Mouse (Mus musculus) spleen, adult 12 weeks (tissue): ENCODE results near the gene Tnfsf15.

Source experiments
- DNase-seq: peaks from one replicate; pipeline ENCODE4 v3.0.0; 2022; ENCODE audit warnings: low spot score

Gene Tnfsf15

DNA sequence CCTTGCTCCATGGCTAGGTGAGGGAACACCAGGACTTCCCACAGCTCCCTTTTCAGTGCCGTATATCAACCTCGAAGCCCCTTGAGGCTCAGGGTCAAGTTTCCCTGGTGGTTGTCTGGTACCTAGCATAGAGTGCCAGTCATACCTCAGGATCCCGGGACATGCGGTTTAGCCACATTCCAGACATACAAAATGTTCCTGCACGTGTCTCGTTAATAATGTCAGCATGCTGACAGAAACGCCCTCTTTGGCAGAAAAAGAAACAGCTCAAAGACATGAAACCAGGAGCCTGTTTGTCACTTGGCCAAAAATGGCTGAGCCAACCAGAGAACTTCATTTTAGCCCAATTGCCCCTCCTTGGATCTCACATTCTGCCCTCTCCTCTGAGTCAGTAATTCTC is 2.8 kb downstream of the Tnfsf15 start:
- DNase-seq: no peak

DNA sequence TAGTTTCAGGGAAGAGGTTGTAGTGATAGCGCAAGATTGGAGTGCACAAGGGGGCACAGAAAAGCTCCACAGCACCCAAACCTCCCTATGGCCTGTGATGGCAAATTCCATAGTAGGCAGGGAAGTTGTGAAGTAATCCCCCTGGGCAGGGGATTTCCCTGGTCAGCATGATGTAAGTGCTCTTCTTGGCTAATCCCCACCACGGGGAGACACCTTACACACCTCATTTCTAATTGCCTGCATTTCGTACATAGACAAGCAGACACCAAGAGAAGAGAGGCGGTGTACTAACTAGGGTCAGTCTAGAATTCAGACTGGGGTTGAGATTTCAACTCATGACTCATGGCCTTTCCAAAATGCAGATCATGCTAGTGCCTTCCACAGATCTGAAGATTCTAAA is 4.2 kb downstream of the Tnfsf15 start:
- no peak for DNase-seq

DNA sequence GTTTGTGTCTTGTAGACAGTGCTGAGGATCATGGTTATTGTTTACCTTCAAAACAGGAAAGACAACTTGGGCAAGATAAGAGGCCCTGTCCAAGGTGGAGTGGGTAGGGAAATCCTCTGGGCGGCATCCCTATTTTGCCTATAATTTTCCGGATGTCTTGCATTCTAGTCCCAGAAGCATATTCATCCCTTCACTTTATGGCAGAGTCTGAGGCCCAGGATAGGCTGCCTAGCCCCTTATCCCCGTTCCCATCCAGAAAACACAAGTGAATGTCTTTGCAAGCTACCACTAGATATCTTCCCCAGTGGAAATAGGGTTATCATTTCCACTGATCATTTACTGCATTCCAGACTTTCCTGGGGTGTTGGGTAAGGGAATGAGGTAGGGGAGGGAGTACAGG is 4.9 kb downstream of the Tnfsf15 start:
- no peak for DNase-seq

DNA sequence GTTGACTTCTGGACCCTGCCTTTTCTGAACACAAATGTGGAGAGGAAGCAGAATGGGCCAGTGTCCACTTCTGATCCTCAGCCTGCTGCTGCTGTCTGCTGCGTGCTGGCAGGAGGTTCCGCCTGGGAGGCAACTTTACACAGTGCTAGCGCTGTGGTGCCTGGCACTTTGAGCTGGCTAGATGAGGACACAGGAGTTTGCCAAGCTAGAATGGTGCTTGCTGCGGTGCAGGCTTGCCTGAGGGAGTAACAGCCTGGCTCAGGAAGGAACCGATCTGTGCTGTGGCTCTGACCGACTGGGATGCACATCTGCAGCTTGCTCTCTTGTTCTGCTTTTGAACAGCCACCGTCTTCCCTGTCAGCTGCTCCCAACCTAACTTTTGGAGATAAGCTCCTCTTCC is 5.4 kb downstream of the Tnfsf15 start:
- no peak for DNase-seq

DNA sequence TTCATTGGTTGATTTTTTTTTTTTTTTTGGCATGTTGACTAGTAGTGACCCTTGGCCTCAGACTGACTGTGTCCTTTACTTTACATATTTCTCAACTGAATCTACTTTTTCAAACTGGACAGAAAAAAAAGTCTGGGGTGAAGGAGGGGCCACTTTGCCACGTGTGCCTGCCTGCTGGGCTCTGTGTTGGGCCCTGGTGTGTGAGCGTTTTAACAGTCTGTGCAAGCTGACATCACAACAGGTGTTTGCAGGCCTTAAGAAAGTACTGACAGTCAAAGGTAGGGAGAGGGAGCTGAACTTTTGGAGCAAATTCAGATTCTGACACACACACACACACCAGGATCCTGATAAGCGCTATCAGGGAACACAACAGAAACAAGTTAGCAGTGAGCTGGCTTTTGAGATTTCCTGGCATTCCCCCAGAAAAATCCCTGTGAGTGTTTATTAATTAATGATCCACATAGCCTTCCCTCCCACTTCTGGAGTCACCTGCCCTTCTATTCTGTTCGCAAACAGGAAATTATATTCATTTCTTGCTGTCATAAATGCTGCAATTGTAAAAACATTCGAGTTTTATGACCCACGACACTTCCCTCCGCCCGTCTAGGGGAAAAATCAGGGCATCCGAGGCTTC is 6.4 kb downstream of the Tnfsf15 start:
- no peak for DNase-seq

DNA sequence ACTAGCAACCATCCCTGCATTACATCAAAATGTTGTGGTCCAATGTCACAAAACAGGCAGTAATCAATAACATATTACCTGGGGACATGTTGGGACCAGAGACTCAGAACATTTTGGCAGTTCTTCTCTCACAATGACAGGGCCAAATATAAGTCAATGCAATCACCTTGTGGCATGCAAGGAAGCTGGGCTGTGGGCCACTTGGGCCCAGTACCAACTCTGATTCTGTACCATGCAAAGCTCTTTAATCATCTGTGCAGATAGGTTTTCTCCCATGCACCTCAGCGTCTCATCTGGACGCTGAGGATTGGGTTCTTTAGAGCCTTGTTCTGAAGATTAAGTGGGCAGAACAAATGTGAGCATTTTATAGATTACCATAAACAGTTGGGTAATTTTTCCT is 13.6 kb downstream of the Tnfsf15 start:
- DNase-seq: no peak

DNA sequence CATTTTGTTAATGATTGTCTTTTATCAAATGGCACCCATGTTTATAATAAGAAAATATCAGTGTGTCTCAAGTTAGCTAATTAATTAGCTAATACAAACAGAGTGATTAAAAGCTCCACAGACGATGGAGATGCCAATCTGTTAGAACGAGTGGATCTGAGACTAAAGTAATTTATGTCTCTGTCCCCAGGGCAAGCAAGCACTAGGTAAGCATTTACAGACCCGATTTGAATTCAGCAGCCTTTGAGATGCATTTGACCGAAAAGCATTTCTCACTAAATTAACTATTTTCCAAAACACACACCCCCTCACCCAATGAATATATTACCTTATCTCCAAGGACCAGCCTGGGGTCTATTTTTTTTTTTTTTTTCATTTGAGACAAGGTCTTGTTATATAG is 18.2 kb downstream of the Tnfsf15 start:
- no peak for DNase-seq

DNA sequence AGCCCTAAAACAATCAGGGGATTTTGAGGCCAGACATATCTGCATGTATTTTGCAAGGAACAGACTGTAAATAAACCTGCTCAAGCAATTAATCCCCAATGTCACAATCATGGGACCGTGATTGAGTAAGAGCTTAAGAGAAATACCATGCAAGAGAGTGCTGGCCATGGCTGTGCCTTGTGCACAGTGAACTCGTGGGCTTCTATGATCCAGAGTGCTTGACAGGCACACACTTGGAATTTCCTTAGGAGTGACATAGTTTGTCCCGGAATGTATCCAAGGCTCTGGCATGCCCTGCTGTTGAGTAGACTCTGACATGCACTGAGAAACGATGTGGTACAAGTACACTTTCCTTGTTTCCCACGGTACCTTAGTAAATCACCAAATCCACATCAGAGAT is 18.9 kb downstream of the Tnfsf15 start:
- DNase-seq: no peak

DNA sequence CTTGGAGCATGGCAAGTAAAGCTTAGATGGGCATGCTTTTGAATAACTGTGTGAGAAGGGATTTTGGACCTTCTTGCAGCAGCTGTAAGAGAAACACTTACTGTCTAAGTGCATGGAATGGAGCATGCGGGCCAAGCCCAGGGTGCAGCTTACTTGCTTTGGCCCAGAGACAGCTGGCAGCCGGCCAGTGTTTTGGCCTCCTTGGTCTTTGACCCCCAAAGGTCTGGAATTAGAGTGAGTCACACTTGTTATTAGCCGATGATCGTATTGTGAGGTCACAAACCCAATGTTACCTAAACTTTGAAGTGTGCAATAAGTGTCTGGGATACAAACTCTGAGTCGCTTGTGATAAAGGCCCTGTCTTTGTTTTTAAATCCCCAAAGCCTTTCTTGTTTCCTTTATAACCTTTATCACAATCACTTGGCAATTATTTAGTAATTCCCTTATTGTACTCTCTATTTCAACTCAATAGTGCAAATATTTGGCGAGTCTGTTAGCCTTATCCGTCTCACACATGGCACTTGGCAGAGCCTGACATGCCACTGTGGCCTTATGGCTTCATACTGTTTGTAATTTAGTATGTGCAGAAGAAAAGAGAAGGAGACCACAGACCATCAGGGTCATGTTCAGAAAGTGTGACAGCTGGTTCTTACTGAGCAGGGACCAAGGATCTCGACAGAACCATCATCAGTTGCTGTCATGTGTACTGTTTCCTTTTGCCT is 26.8 kb downstream of the Tnfsf15 start:
- DNase-seq: no peak

DNA sequence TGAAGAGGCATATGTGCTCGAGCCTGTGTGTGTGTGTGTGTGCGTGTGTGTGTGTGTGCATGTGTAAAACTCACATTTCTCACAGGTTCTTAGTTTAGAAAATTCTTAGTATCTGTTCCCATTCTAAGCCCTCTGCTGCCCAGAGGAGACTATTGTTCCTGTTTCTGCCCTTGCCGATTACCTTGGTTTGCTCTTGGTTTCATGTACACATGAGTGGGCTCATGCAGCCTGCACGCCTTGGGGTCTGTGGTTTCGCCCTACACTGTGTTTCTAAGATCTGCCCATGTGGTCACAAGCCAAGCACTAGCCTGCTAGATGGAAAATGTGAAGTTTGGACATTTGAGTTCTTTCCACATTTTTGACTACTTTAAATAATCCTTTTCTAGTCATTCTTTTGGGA is 33.0 kb downstream of the Tnfsf15 start:
- DNase-seq: no peak

DNA sequence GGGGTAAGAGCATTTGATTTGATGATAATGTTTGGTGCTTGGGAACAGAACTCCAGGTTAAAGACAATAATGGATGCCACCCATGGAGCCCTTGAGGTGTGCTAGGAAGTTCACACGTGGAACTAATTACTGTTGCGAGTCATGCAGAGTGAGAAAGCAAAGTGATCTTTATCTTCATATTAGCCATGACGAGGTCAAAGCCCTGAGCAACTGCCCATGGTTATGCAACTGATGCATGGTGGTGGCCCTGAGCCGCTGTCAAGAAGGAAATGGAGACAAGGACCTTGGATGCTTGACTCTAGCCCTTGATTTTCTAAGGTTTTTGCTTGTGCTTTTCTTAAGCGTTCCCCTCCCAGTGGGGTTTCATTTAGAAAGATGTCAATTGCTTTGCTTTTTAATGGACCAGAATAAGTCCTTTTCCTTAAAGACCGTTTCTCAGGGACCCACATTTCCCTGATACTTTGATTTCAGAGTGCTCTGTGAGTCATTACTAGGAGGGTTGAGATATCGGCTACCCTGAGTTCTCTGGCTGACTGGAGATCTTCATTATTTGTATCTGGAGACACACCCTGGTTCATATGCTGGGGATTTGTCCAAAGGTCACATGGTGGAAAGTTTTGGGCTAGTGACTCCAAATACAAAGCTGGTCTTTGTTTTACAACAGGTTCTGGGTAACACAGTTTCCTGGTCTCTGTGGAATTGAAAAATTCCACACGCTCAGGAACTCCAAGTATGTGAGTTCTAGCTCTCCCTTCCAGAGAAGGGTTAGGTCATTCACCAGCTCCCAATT is 34.3 kb downstream of the Tnfsf15 start:
- no peak for DNase-seq

DNA sequence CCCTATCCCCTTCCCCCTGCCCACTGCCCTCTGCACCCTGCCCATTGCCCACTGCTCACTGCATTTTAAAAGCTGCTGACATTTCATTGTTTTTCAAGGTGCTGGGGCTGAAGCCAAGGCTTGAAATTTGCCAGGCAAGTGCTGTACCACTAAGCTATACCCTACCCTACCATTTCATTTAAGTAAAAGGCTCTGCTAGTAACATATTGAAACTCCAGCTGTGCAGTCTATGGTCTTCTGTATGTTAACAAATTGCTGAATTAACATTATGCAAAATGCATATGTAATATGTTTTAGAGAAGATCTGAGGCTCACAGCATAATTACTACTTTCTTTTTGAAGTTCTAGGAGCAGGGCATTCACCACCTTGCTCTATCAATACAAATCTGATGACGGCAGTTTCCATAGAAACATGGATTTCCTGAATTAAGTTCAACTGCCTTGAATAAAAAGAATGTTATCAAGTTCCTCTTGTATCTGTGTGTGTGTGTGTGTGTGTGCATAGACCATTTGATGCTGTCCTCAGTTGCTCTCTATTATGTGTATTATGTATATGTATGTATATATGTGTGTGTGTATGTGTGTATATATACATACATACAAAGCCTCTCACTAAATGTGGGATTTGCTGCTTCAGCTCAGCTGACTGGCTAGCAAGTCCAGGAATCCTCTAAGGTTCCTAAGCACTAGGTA is 38.5 kb downstream of the Tnfsf15 start:
- no peak for DNase-seq

DNA sequence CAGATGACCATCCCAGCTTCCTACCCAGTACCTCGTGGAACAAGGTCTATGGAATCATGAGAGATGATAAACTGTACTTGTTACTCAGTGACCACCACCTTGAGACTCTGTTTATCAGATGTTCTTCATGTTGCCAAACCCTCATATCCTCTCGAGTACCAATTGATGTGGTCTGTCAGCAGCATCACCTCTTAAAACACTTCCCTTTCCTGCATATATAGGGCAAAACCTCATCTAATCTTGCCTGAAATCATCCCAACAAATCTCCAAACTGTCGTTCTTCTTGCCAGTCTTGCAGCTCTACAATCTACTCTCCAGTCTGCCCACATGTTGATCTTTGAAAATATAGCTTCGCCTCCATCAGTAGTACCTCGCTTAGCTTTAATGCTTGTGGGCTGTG is 40.7 kb downstream of the Tnfsf15 start:
- no peak for DNase-seq

DNA sequence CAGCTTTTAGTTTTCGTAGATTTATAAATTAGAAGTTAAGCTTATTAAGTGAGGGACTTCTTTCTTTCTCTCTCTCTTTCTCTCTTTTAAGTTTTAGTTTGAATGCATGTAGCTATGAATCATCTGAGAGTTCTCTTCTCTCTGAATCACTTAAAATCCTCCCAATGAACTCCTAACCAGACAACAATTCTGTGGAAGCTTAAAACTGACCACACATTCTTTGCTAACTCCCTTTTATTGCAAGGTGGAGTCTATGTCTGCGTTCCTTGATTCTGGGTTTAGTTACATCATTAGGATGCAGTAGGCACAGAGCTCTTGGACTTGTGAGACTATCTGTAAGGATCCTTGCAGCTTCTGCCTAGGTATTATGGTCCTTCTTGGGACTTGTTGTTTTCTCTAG is 41.2 kb downstream of the Tnfsf15 start:
- no peak for DNase-seq

DNA sequence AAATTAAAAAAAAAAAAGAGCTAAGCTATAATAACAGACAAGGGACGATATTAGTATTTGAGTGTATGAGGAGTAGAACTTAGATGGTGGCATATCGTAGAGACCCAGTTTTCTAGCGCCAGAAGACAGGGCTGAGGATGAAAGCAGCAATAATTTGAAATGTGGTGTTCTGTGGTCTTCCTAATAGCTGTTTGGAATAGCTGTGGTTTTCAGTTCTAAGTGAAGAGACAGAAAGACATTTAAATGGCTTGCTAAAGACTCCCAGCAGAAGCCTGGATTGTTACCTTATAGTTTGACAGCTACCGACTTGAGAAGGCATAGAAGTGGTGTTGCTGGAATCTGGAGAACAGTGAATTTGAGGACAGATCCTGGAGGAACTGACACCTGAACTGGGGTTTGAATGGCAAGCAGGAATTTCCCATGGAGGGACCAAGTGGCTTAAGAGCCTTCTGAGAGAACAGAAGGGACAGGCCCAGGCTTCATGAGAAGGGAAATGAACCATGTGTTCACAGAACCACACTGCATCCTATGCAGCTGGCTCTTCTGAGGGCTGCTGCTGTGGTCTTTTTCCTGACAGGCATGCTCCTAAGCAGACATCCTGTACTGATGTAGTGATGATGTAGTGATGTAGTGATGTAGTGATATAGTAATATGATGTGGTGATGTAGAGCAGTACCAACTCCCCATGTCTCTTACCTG is 42.8 kb downstream of the Tnfsf15 start:
- DNase-seq: no peak

DNA sequence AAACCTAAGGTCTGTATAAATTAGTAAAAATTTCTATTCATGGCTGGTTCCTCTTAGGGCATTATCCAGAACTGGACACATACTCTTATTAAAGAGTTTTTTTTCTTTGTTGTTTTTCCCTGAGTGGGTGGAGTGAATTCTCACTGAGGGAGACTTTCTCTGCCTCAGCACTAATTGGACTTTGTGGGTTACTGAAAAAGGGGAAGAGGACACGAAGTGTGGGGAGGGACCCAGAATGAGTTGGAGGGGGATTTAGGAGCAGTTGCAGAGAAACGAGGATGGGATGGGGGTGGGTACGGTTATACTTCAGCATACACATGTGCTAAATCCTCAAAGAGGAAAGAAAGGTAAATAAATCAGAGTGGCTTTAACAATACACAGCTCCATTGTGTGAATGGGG is 45.2 kb downstream of the Tnfsf15 start:
- DNase-seq: no peak

DNA sequence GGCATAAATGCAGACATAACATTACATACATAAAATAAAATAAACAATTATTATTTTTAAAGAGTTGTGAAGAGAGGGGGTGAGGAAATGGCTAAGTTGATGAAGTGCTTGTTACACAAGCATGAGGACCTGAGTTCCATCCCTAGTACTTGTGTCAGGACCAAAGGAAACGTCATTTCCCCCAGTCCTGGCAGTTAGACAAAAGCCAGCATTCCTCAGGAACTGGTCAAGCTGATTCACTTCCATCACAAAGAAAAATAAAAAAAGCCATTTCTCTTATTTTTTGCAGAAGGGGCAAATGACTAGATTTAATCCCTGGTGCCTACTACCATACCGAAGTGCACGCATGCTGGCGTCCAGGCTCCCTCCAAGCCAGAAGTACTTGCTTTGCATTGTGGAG is 48.0 kb downstream of the Tnfsf15 start:
- no peak for DNase-seq

DNA sequence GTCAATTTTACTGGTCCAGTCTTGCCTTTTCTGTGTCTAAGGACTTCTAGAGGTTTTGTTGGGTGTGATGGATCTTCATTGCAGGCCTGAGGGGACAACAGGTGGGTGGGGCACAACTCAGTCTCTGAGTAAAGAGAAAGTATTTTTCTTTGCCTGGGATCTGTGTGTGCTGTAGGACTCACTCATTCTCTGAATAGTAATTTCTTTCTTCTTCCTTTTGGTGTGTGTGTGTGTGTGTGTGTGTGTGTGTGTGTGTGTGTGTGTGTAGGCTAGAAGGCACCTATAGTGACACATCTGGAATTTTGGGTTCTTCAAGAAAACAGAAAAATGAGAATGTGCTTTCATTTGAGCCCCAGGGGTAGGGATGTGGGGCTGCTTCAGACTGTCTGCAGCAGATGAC is 52.6 kb downstream of the Tnfsf15 start:
- DNase-seq: no peak

DNA sequence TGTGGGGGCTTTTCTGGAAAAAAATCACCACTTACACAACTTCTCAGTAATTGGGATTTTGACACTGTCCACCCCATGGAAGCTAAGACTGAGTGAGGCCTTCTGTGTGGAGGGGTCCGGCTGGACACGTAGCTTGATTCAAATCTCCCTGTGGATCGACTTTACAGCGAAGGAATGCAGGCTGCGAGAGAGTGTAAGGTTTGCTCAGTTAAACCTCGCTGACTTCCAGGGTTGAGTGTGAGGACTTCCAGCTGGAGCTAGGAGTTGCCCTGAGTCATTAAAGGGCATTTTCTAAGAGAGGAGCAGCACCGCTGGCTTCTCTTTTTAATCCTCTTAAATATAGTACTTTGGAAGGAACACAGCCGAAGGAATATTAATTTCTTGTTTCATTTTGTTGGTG is 57.5 kb downstream of the Tnfsf15 start:
- no peak for DNase-seq

DNA sequence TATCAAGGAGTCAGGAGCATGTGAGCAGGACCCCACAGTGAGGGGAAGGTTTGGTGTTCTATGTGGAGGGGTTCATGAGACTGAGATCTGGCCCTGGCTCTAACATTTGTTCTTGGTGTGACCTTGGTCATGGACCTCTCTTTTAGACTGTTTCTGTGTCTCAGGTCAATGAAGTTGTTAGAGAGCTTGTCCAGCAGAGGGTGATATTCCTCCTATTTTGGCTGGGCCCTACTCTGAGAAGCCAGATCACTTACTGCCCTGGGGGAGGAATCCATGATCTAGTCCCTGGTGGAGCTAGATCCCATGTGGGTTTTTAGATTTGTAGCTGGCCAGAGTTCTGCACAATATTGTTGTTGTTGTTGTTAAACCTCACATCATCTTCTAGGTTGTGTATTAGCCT is 58.8 kb downstream of the Tnfsf15 start:
- DNase-seq: no peak

DNA sequence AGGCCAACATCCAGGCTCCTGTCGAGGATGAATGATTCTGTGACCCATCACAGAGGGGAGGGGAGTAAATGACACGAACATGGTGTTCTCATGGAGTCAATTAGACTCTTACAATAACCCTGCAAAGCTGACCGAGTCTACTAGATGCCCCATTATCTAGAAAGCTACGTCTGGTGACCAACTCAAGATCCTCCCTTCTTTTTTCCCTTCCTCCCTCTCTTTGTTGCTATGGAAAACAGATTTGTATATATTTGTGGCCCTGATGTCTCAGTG is 59.7 kb downstream of the Tnfsf15 start:
- DNase-seq: no peak
